Mouse (Mus musculus): ENCODE results near the gene Nkpd1. TPM values are rescaled to one million over a fixed set of nuclear protein-coding genes. Genes with fewer than 3 reads are reported as not detected.

Gene Nkpd1
- polyA plus RNA-seq, 1 experiment from 2014 or later: 0.88 TPM

- H3K4me2 ChIP-seq (ENCODE audit: low read length): no peak overlapping the region
- H3K27ac ChIP-seq (ENCODE audit: low read length): no peak overlapping the region
- no peak for ATAC-seq
- no peak overlapping the region for H3K4me3 ChIP-seq (ENCODE audit: low read depth, low read length)
- 100% methylated on average over 1 of the region's 1 CpGs for WGBS
- peaks cover 31% of the 10 kb centered on the region for H3K27me3 ChIP-seq (ENCODE audit: control insufficient read depth, insufficient read depth, low read depth, low read length)
- no peak overlapping the region for H3K9ac ChIP-seq (ENCODE audit: low read depth, low read length)
- no peaks in the 10 kb centered on the region for H3K36me3 ChIP-seq (ENCODE audit: control insufficient read depth, insufficient read depth, low read length)
- H3K9me3 ChIP-seq (replicated peaks; ENCODE audit: control insufficient read depth, low read length, poor library complexity, severe bottlenecking): no peaks in the 10 kb centered on the region
- peaks cover 4% of the 10 kb centered on the region for H3K4me1 ChIP-seq (ENCODE audit: control insufficient read depth, insufficient read depth, low read length)
These were observed 32.1 kb upstream of the Nkpd1 start for GRCm38 (mm10) chr7:19485488-19485887.

GRCm38 (mm10) chr7:19486549-19486948 is 31.1 kb upstream of the Nkpd1 start:
- Histone ChIP-seq H3K27me3 (ENCODE audit: control insufficient read depth, insufficient read depth, low read depth, low read length) (peaks cover 41% of the 10 kb centered on the region), H3K36me3 (ENCODE audit: control insufficient read depth, insufficient read depth, low read length) (no peaks in the 10 kb centered on the region), H3K9ac (ENCODE audit: low read depth, low read length) (no peak overlapping the region), H3K4me3 (ENCODE audit: low read depth, low read length) (no peak overlapping the region), H3K9me3 (replicated peaks; ENCODE audit: control insufficient read depth, low read length, poor library complexity, severe bottlenecking) (no peaks in the 10 kb centered on the region), H3K27ac (ENCODE audit: low read length) (no peak overlapping the region), H3K4me2 (ENCODE audit: low read length) (no peak overlapping the region), H3K4me1 (ENCODE audit: control insufficient read depth, insufficient read depth, low read length) (peaks cover 4% of the 10 kb centered on the region)
- WGBS: 94% methylated on average over 7 of the region's 7 CpGs
- ATAC-seq: no peak

GRCm38 (mm10) chr7:19489525-19489924 is 28.1 kb upstream of the Nkpd1 start:
- peak; percentile 51; the same call in 1 of the 2 replicates for ATAC-seq
- Histone ChIP-seq H3K4me1 (ENCODE audit: control insufficient read depth, insufficient read depth, low read length) (peaks cover 4% of the 10 kb centered on the region), H3K9me3 (replicated peaks; ENCODE audit: control insufficient read depth, low read length, poor library complexity, severe bottlenecking) (no peaks in the 10 kb centered on the region), H3K4me2 (ENCODE audit: low read length) (peak overlapping the region; percentile 64), H3K9ac (ENCODE audit: low read depth, low read length) (peak overlapping the region; percentile 58), H3K4me3 (ENCODE audit: low read depth, low read length) (peak overlapping the region; percentile 33), H3K27ac (ENCODE audit: low read length) (no peak overlapping the region), H3K36me3 (ENCODE audit: control insufficient read depth, insufficient read depth, low read length) (no peaks in the 10 kb centered on the region), H3K27me3 (ENCODE audit: control insufficient read depth, insufficient read depth, low read depth, low read length) (peaks cover 43% of the 10 kb centered on the region)
- 5% methylated on average over 31 of the region's 31 CpGs for WGBS

- no peak for ATAC-seq
- Histone ChIP-seq H3K9me3 (replicated peaks; ENCODE audit: control insufficient read depth, low read length, poor library complexity, severe bottlenecking) (no peaks in the 10 kb centered on the region), H3K4me2 (ENCODE audit: low read length) (peak overlapping the region; percentile 39), H3K36me3 (ENCODE audit: control insufficient read depth, insufficient read depth, low read length) (no peaks in the 10 kb centered on the region), H3K4me1 (ENCODE audit: control insufficient read depth, insufficient read depth, low read length) (peaks cover 4% of the 10 kb centered on the region), H3K27me3 (ENCODE audit: control insufficient read depth, insufficient read depth, low read depth, low read length) (peaks cover 43% of the 10 kb centered on the region), H3K9ac (ENCODE audit: low read depth, low read length) (no peak overlapping the region; the same call in 1 of the 2 replicates), H3K4me3 (ENCODE audit: low read depth, low read length) (no peak overlapping the region), H3K27ac (ENCODE audit: low read length) (no peak overlapping the region)
- 1% methylated on average over 25 of the region's 26 CpGs for WGBS
These were observed 25.9 kb upstream of the Nkpd1 start for GRCm38 (mm10) chr7:19491731-19492130.

- no peak overlapping the region for H3K9ac ChIP-seq (ENCODE audit: low read depth, low read length)
- peaks cover 18% of the 10 kb centered on the region for H3K27me3 ChIP-seq (ENCODE audit: control insufficient read depth, insufficient read depth, low read depth, low read length)
- no peak for ATAC-seq
- no peak overlapping the region for H3K4me3 ChIP-seq (ENCODE audit: low read depth, low read length)
- H3K4me2 ChIP-seq (ENCODE audit: low read length): no peak overlapping the region
- 87% methylated on average over 25 of the region's 25 CpGs for WGBS
- no peak overlapping the region for H3K27ac ChIP-seq (ENCODE audit: low read length)
- H3K9me3 ChIP-seq (replicated peaks; ENCODE audit: control insufficient read depth, low read length, poor library complexity, severe bottlenecking): no peaks in the 10 kb centered on the region
- no peaks in the 10 kb centered on the region; the same call in 1 of the 2 replicates for H3K4me1 ChIP-seq (ENCODE audit: control insufficient read depth, insufficient read depth, low read length)
- H3K36me3 ChIP-seq (ENCODE audit: control insufficient read depth, insufficient read depth, low read length): no peaks in the 10 kb centered on the region
These were observed 22.7 kb upstream of the Nkpd1 start for GRCm38 (mm10) chr7:19494751-19495474.

GRCm38 (mm10) chr7:19495521-19496213 is 22.0 kb upstream of the Nkpd1 start:
- H3K9ac ChIP-seq (ENCODE audit: low read depth, low read length): no peak overlapping the region
- ATAC-seq: no peak
- 73% methylated on average over 20 of the region's 20 CpGs for WGBS

GRCm38 (mm10) chr7:19496214-19496555 is 21.5 kb upstream of the Nkpd1 start:
- Histone ChIP-seq H3K36me3 (ENCODE audit: control insufficient read depth, insufficient read depth, low read length) (no peaks in the 10 kb centered on the region), H3K9me3 (replicated peaks; ENCODE audit: control insufficient read depth, low read length, poor library complexity, severe bottlenecking) (no peaks in the 10 kb centered on the region), H3K4me3 (ENCODE audit: low read depth, low read length) (no peak overlapping the region), H3K9ac (ENCODE audit: low read depth, low read length) (no peak overlapping the region), H3K4me2 (ENCODE audit: low read length) (no peak overlapping the region), H3K4me1 (ENCODE audit: control insufficient read depth, insufficient read depth, low read length) (no peaks in the 10 kb centered on the region; the same call in 1 of the 2 replicates), H3K27me3 (ENCODE audit: control insufficient read depth, insufficient read depth, low read depth, low read length) (peaks cover 6% of the 10 kb centered on the region), H3K27ac (ENCODE audit: low read length) (no peak overlapping the region)
- ATAC-seq: no peak
- 61% methylated on average over 5 of the region's 5 CpGs for WGBS

More at GRCm38 (mm10) chr7:19495521-19496213, 22.0 kb upstream of the Nkpd1 start:
- no peaks in the 10 kb centered on the region for H3K36me3 ChIP-seq (ENCODE audit: control insufficient read depth, insufficient read depth, low read length)
- H3K4me1 ChIP-seq (ENCODE audit: control insufficient read depth, insufficient read depth, low read length): no peaks in the 10 kb centered on the region; the same call in 1 of the 2 replicates
- H3K9me3 ChIP-seq (replicated peaks; ENCODE audit: control insufficient read depth, low read length, poor library complexity, severe bottlenecking): no peaks in the 10 kb centered on the region
- H3K27ac ChIP-seq (ENCODE audit: low read length): no peak overlapping the region
- H3K27me3 ChIP-seq (ENCODE audit: control insufficient read depth, insufficient read depth, low read depth, low read length): peaks cover 11% of the 10 kb centered on the region
- no peak overlapping the region for H3K4me3 ChIP-seq (ENCODE audit: low read depth, low read length)
- no peak overlapping the region for H3K4me2 ChIP-seq (ENCODE audit: low read length)

- H3K9ac ChIP-seq (ENCODE audit: low read depth, low read length): no peak overlapping the region
- no peaks in the 10 kb centered on the region for H3K9me3 ChIP-seq (replicated peaks; ENCODE audit: control insufficient read depth, low read length, poor library complexity, severe bottlenecking)
- 97% methylated on average over 4 of the region's 4 CpGs for WGBS
- no peaks in the 10 kb centered on the region for H3K27me3 ChIP-seq (ENCODE audit: control insufficient read depth, insufficient read depth, low read depth, low read length)
- H3K27ac ChIP-seq (ENCODE audit: low read length): no peak overlapping the region
- no peak overlapping the region for H3K4me3 ChIP-seq (ENCODE audit: low read depth, low read length)
- no peaks in the 10 kb centered on the region for H3K4me1 ChIP-seq (ENCODE audit: control insufficient read depth, insufficient read depth, low read length)
- no peak overlapping the region for H3K4me2 ChIP-seq (ENCODE audit: low read length)
- no peaks in the 10 kb centered on the region for H3K36me3 ChIP-seq (ENCODE audit: control insufficient read depth, insufficient read depth, low read length)
- no peak for ATAC-seq
These were observed 19.3 kb upstream of the Nkpd1 start for GRCm38 (mm10) chr7:19498326-19498725.

Data from midbrain, embryonic 16.5 days (tissue).